Mouse (Mus musculus) MEL (cell line): ENCODE results near the gene Asna1. TPM values are rescaled to one million over a fixed set of nuclear protein-coding genes. Genes with fewer than 3 reads are reported as not detected.

ENCODE experiments used
- DNase-seq: peaks from one replicate; pipeline ENCODE4 v3.0.0; 2011; ENCODE audit warnings: low read depth, low spot score
- H3K27ac ChIP-seq: 2 replicates; pipeline ENCODE4 v1.5.1; 2012; ENCODE audit warnings: low read depth, mild to moderate bottlenecking, control low read depth, low read length, moderate library complexity; ENCODE audit not compliant: control insufficient read depth
- H3K27me3 ChIP-seq, 2 experiments: fragments of 150-350 bp in 1 of 2; sonication (generic) in 1 of 2; 2 replicates each; pipeline ENCODE4 v1.6.1; 2012; ENCODE audit warnings: low read length in 2 of 2, mild to moderate bottlenecking in 2 of 2, improper control_type of control experiment in 1 of 2, moderate library complexity in 1 of 2; ENCODE audit not compliant: insufficient read depth in 2 of 2, control insufficient read depth in 1 of 2
- H3K36me3 ChIP-seq, 2 experiments: 2 replicates each; pipeline ENCODE4 v1.6.1; 2012 to 2014; ENCODE audit warnings: low read length in 2 of 2, improper control_type of control experiment in 1 of 2, inconsistent platforms in 1 of 2, mild to moderate bottlenecking in 1 of 2; ENCODE audit not compliant: insufficient read depth in 2 of 2, control insufficient read depth in 1 of 2
- H3K4me1 ChIP-seq, 2 experiments: fragments of 150-350 bp in 1 of 2; sonication (generic) in 1 of 2; 2 replicates each; pipeline ENCODE4 v1.6.1; 2012; ENCODE audit warnings: low read length in 2 of 2, improper control_type of control experiment in 1 of 2, mild to moderate bottlenecking in 1 of 2; ENCODE audit not compliant: insufficient read depth in 2 of 2, control insufficient read depth in 1 of 2
- H3K4me3 ChIP-seq, 2 experiments: fragments of 150-350 bp in 1 of 2; sonication (generic) in 1 of 2; 2 replicates each; pipeline ENCODE4 v1.5.1; 2012; ENCODE audit warnings: low read depth in 2 of 2, low read length in 2 of 2, mild to moderate bottlenecking in 2 of 2, moderate library complexity in 2 of 2, control low read depth in 1 of 2, improper control_type of control experiment in 1 of 2; ENCODE audit not compliant: control insufficient read depth in 1 of 2, insufficient read depth in 1 of 2
- H3K79me2 ChIP-seq: 2 replicates; pipeline ENCODE4 v1.6.1; 2012; ENCODE audit warnings: mild to moderate bottlenecking, low read length, moderate library complexity; ENCODE audit not compliant: control insufficient read depth, poor library complexity, insufficient read depth
- H3K9ac ChIP-seq: 2 replicates; pipeline ENCODE4 v1.6.1; 2012; ENCODE audit warnings: low read depth, mild to moderate bottlenecking, control low read depth, low read length, moderate library complexity; ENCODE audit not compliant: control insufficient read depth, poor library complexity, severe bottlenecking
- H3K9me3 ChIP-seq: fragments of 150-350 bp; sonication (generic); replicated peaks from 2 replicates; pipeline ENCODE4 v1.6.1; 2012; ENCODE audit warnings: mild to moderate bottlenecking, low read length, improper control_type of control experiment, moderate library complexity; ENCODE audit not compliant: insufficient read depth
- BHLHE40 ChIP-seq: IDR thresholded peaks from 2 replicates; pipeline ENCODE4 v1.6.1; 2012; ENCODE audit warnings: low read depth, mild to moderate bottlenecking, inconsistent platforms, low read length, improper control_type of control experiment, borderline replicate concordance
- CTCF ChIP-seq, 3 experiments: IDR thresholded peaks in 2 of 3; conservative IDR thresholded peaks in 1 of 3; 2 replicates each; pipeline ENCODE4 v1.5.1; 2011 to 2012; ENCODE audit warnings: low read length in 3 of 3, low read depth in 2 of 3, mild to moderate bottlenecking in 2 of 3, improper control_type of control experiment in 1 of 3, inconsistent platforms in 1 of 3, mixed read lengths in 1 of 3, moderate library complexity in 1 of 3; ENCODE audit not compliant: control insufficient read depth in 1 of 3, insufficient read depth in 1 of 3, poor library complexity in 1 of 3, severe bottlenecking in 1 of 3
- ELF1 ChIP-seq: IDR thresholded peaks from 2 replicates; pipeline ENCODE4 v1.6.1; 2014; ENCODE audit warnings: low read depth, mild to moderate bottlenecking, inconsistent platforms, low read length, improper control_type of control experiment, moderate library complexity
- EP300 ChIP-seq, 2 experiments: IDR thresholded peaks; 2 replicates each; pipeline ENCODE4 v1.6.1; 2011; ENCODE audit warnings: improper control_type of control experiment in 2 of 2, low read length in 2 of 2, low read depth in 1 of 2, mild to moderate bottlenecking in 1 of 2
- ETS1 ChIP-seq: IDR thresholded peaks from 2 replicates; pipeline ENCODE4 v1.6.1; 2012; ENCODE audit warnings: low read depth, mild to moderate bottlenecking, inconsistent platforms, low read length, improper control_type of control experiment, moderate library complexity
- GATA1 ChIP-seq: IDR thresholded peaks from 2 replicates; pipeline ENCODE4 v1.6.1; 2011; ENCODE audit warnings: low read depth, low read length, improper control_type of control experiment
- HCFC1 ChIP-seq: IDR thresholded peaks from 2 replicates; pipeline ENCODE4 v1.6.1; 2012; ENCODE audit warnings: low read depth, mild to moderate bottlenecking, inconsistent platforms, low read length, improper control_type of control experiment, moderate library complexity
- JUND ChIP-seq: IDR thresholded peaks from 2 replicates; pipeline ENCODE4 v1.6.1; 2011; ENCODE audit warnings: low read depth, mild to moderate bottlenecking, improper control_type of control experiment, low read length
- KAT2A ChIP-seq: conservative IDR thresholded peaks from 2 replicates; pipeline ENCODE4 v1.6.1; 2012; ENCODE audit warnings: low read depth, low read length, improper control_type of control experiment, inconsistent platforms
- MAFK ChIP-seq: IDR thresholded peaks from 2 replicates; pipeline ENCODE4 v1.6.1; 2011; ENCODE audit warnings: low read depth, mild to moderate bottlenecking, low read length, improper control_type of control experiment, borderline replicate concordance
- MAZ ChIP-seq: IDR thresholded peaks from 2 replicates; pipeline ENCODE4 v1.6.1; 2012; ENCODE audit warnings: low read depth, mild to moderate bottlenecking, inconsistent platforms, low read length, improper control_type of control experiment
- MEF2A ChIP-seq: IDR thresholded peaks from 2 replicates; pipeline ENCODE4 v1.6.1; 2014; ENCODE audit warnings: low read depth, mild to moderate bottlenecking, inconsistent platforms, low read length, improper control_type of control experiment; ENCODE audit not compliant: poor library complexity, insufficient replicate concordance, severe bottlenecking; ENCODE audit errors: extremely low read depth
- MXI1 ChIP-seq: IDR thresholded peaks from 2 replicates; pipeline ENCODE4 v1.6.1; 2011; ENCODE audit warnings: mild to moderate bottlenecking, low read depth, low read length, improper control_type of control experiment
- MYB ChIP-seq: IDR thresholded peaks from 2 replicates; pipeline ENCODE4 v1.6.1; 2011; ENCODE audit warnings: mild to moderate bottlenecking, low read depth, low read length, improper control_type of control experiment
- NELFE ChIP-seq: IDR thresholded peaks from 2 replicates; pipeline ENCODE4 v1.6.1; 2011; ENCODE audit warnings: low read depth, low read length, improper control_type of control experiment
- NRF1 ChIP-seq: IDR thresholded peaks from 2 replicates; pipeline ENCODE4 v1.6.1; 2014; ENCODE audit warnings: low read depth, mild to moderate bottlenecking, inconsistent platforms, low read length, improper control_type of control experiment, moderate library complexity; ENCODE audit not compliant: poor library complexity, insufficient read depth, severe bottlenecking
- POLR2A ChIP-seq, 2 experiments: IDR thresholded peaks; 2 replicates each; pipeline ENCODE4 v1.6.1; 2011 to 2012; ENCODE audit warnings: low read length in 2 of 2, mild to moderate bottlenecking in 2 of 2, control low read depth in 1 of 2, improper control_type of control experiment in 1 of 2, low read depth in 1 of 2, moderate library complexity in 1 of 2; ENCODE audit not compliant: control insufficient read depth in 1 of 2, insufficient read depth in 1 of 2, poor library complexity in 1 of 2
- POLR2AphosphoS2 ChIP-seq: IDR thresholded peaks from 2 replicates; pipeline ENCODE4 v1.6.1; 2011; ENCODE audit warnings: low read length, improper control_type of control experiment
- POLR2AphosphoS5 ChIP-seq: IDR thresholded peaks from 2 replicates; pipeline ENCODE4 v1.6.1; 2012; ENCODE audit warnings: low read depth, borderline replicate concordance, mild to moderate bottlenecking, inconsistent platforms, low read length, moderate library complexity, mixed read lengths
- RAD21 ChIP-seq: IDR thresholded peaks from 2 replicates; pipeline ENCODE4 v1.6.1; 2011; ENCODE audit warnings: mild to moderate bottlenecking, low read depth, low read length, improper control_type of control experiment
- RCOR1 ChIP-seq: IDR thresholded peaks from 2 replicates; pipeline ENCODE4 v1.6.1; 2012; ENCODE audit warnings: low read depth, mild to moderate bottlenecking, inconsistent platforms, low read length, improper control_type of control experiment
- SIN3A ChIP-seq: IDR thresholded peaks from 2 replicates; pipeline ENCODE4 v1.6.1; 2012; ENCODE audit warnings: low read length, improper control_type of control experiment, inconsistent platforms
- SMC3 ChIP-seq: IDR thresholded peaks from 2 replicates; pipeline ENCODE4 v1.6.1; 2011; ENCODE audit warnings: low read depth, low read length, improper control_type of control experiment
- TBP ChIP-seq: IDR thresholded peaks from 2 replicates; pipeline ENCODE4 v1.8.0; 2011; ENCODE audit warnings: low read depth, low read length, improper control_type of control experiment
- TCF12 ChIP-seq: IDR thresholded peaks from 2 replicates; pipeline ENCODE4 v1.6.1; 2014; ENCODE audit warnings: low read depth, mild to moderate bottlenecking, inconsistent platforms, low read length, improper control_type of control experiment, moderate library complexity
- USF1 ChIP-seq: IDR thresholded peaks from 2 replicates; pipeline ENCODE4 v1.6.1; 2014; ENCODE audit warnings: low read depth, mild to moderate bottlenecking, inconsistent platforms, low read length, improper control_type of control experiment, moderate library complexity
- ZC3H11A ChIP-seq: IDR thresholded peaks from 2 replicates; pipeline ENCODE4 v1.6.1; 2012; ENCODE audit warnings: low read depth, mild to moderate bottlenecking, inconsistent platforms, low read length, improper control_type of control experiment
- ZKSCAN1 ChIP-seq: IDR thresholded peaks from 2 replicates; pipeline ENCODE4 v1.6.1; 2012; ENCODE audit warnings: low read depth, mild to moderate bottlenecking, inconsistent platforms, low read length, improper control_type of control experiment, moderate library complexity
- ZMIZ1 ChIP-seq: IDR thresholded peaks from 2 replicates; pipeline ENCODE4 v1.6.1; 2012; ENCODE audit warnings: low read depth, mild to moderate bottlenecking, inconsistent platforms, low read length, improper control_type of control experiment, moderate library complexity
- polyA plus RNA-seq, 2 experiments: library from polyadenylated mRNA; stranded (reverse) in 1 of 2; unstranded in 1 of 2; fragments of >175 nt in 1 of 2; fragments of >200 nt in 1 of 2; gene quantifications; 2 replicates each; pipeline versions ENCODE4 v1.2.1 to v1.2.4; 2012; ENCODE audit warnings: low replicate concordance in 2 of 2, low read depth in 1 of 2; ENCODE audit not compliant: insufficient read length in 2 of 2, insufficient read depth in 1 of 2, missing spikeins in 1 of 2
- total RNA-seq: library from RNA; depleted of rRNA; stranded (reverse); fragments of 300-350 nt; gene quantifications from 2 replicates; pipeline ENCODE4 v1.2.3, GENCODE M21; 2012

The Asna1 gene
- total and polyA plus RNA-seq, 3 experiments: 132 to 192 TPM; not detected in 1

GRCm38 (mm10) chr8:84976031-84976762 is 48.9 kb downstream of the Asna1 start:
- Histone ChIP-seq H3K9ac (peak overlapping the region; percentile 88), H3K27ac (peak overlapping the region; percentile 89), H3K4me3 (peak overlapping the region; percentile 84 to 86), H3K27me3 (no peaks in the 10 kb centered on the region), H3K79me2 (peaks cover 26% of the 10 kb centered on the region), H3K4me1 (peaks cover 4 to 39% of the 10 kb centered on the region in 2 experiments; a peak in 3 of 4 replicates), H3K36me3 (peaks cover 4 to 20% of the 10 kb centered on the region in 2 experiments; a peak in 3 of 4 replicates), H3K9me3 (no peaks in the 10 kb centered on the region)
- TF ChIP-seq MAFK: no peak
- TF ChIP-seq RAD21: no peak
- peak; percentile 76; the same call in 1 of the 2 replicates for TF ChIP-seq POLR2AphosphoS5
- peak; percentile 81 for TF ChIP-seq MXI1
- 0 out of 2 replicates have a peak, but pooled peaks have one; percentile 18 for TF ChIP-seq NELFE
- no peak for TF ChIP-seq RCOR1
- TF ChIP-seq TBP: 0 out of 2 replicates have a peak, but pooled peaks have one; percentile 28
- TF ChIP-seq CTCF (IDR thresholded peaks at IDR 0.05 in 2 of 3, conservative IDR thresholded peaks at IDR 0.05 in 1 of 3; ENCODE audit: control insufficient read depth in 1 of 3, insufficient read depth in 1 of 3, low read depth in 2 of 3, low read length in 3 of 3, poor library complexity in 1 of 3, severe bottlenecking in 1 of 3): peak in 2 of 3 experiments; percentile 30 to 34; a peak in 3 of 6 replicates
- peak; percentile 70; the same call in 1 of the 2 replicates for TF ChIP-seq MAZ
- 0 out of 2 replicates have a peak, but pooled peaks have one; percentile 22 for TF ChIP-seq BHLHE40
- TF ChIP-seq ELF1: peak; percentile 32; the same call in 1 of the 2 replicates
- TF ChIP-seq POLR2AphosphoS2: peak; percentile 70; the same call in 1 of the 2 replicates
- TF ChIP-seq MEF2A: no peak
- peak; percentile 90 for TF ChIP-seq SIN3A
- TF ChIP-seq USF1: 0 out of 2 replicates have a peak, but pooled peaks have one; percentile 4
- no peak for TF ChIP-seq ZC3H11A
- TF ChIP-seq HCFC1: 0 out of 2 replicates have a peak, but pooled peaks have one; percentile 57
- TF ChIP-seq POLR2A (IDR thresholded peaks at IDR 0.05; ENCODE audit: control insufficient read depth in 1 of 2, insufficient read depth in 1 of 2, low read depth in 1 of 2, low read length in 2 of 2, poor library complexity in 1 of 2): peak; percentile 43 to 71; a peak in 2 of 4 replicates
- no peak for TF ChIP-seq GATA1
- no peak; a peak in 1 of 4 replicates for TF ChIP-seq EP300 (IDR thresholded peaks at IDR 0.05; ENCODE audit: low read depth in 1 of 2, low read length in 2 of 2)
- peak; percentile 10; the same call in 1 of the 2 replicates for TF ChIP-seq SMC3
- no peak for TF ChIP-seq ZKSCAN1
- peak; percentile 92 for TF ChIP-seq ETS1
- peak; percentile 62 for TF ChIP-seq ZMIZ1
- TF ChIP-seq MYB: no peak
- TF ChIP-seq NRF1: peak; percentile 65
- peak; percentile 45 for TF ChIP-seq TCF12
- no peak for TF ChIP-seq JUND
- peak; percentile 39; the same call in 1 of the 2 replicates for TF ChIP-seq KAT2A
- DNase-seq: peak; percentile 94
